Mouse (Mus musculus) lung, adult 2 months (tissue): ENCODE measurements around the gene 4930568D16Rik.

Experiments
- CTCF ChIP-seq: fragments of 200-500 bp; IDR thresholded peaks from 2 replicates; pipeline ENCODE4 v1.5.1; 2011; ENCODE audit warnings: mild to moderate bottlenecking, low read length, control low read depth; ENCODE audit not compliant: insufficient read depth
- POLR2A ChIP-seq: fragments of 200-500 bp; IDR thresholded peaks from 2 replicates; pipeline ENCODE4 v1.6.1; 2011; ENCODE audit warnings: low read depth, mild to moderate bottlenecking, control low read depth, low read length, borderline replicate concordance; ENCODE audit errors: extremely low read depth

DNA sequence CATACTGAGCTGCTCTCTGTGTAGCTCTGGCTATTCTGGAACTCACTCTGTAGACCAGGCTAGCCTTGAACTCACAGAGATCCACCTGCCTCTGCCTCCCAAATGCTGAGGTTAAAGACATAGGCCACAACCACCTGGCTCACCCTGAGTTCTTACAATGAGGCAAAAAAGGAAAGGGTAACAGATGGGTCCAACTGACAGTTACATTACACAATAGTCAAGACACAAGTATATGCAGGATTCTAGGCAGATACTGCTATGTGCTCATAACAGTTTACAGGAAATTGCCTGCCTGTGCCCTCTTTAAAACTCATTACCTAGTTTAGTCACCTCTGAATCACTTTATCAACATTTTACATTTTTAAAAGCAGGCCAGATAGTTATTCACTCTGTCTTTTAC lies 33.9 kb downstream of the 4930568D16Rik start:
- no peak for TF ChIP-seq POLR2A
- no peak for TF ChIP-seq CTCF
